Mouse (Mus musculus) granulocyte monocyte progenitor cell, adult 5-6 weeks (primary cell): ENCODE data around the gene Dscaml1. TPM values are rescaled to one million over a fixed set of nuclear protein-coding genes. Genes with fewer than 3 reads are reported as not detected.

Source experiments
- ATAC-seq: replicated peaks from 2 replicates; pipeline ENCODE4 v1.8.0; 2016; ENCODE audit warnings: mild to moderate bottlenecking, moderate TSS enrichment, inconsistent platforms; ENCODE audit not compliant: poor library complexity, severe bottlenecking
- total RNA-seq, 2 experiments: library from RNA; stranded (forward) in 1 of 2; stranded (reverse) in 1 of 2; fragments of 200-712, 200-1000 nt in 1 of 2; fragments of >200 nt in 1 of 2; fragmentation: Nextera tagmentation in 1 of 2; gene quantifications; 2 replicates each; pipeline ENCODE4 v1.2.3; 2014 to 2017

Dscaml1 gene
- total RNA-seq, 2 experiments from 2014 or later = not detected

- no peak for ATAC-seq
Observed at GRCm38 (mm10) chr9:45610336-45611060, 184.1 kb downstream of the Dscaml1 start.

GRCm38 (mm10) chr9:45614616-45615015, 188.2 kb downstream of the Dscaml1 start:
- no peak for ATAC-seq

GRCm38 (mm10) chr9:45617889-45618288, 191.5 kb downstream of the Dscaml1 start:
- ATAC-seq = no peak

GRCm38 (mm10) chr9:45618443-45618842, 192.0 kb downstream of the Dscaml1 start:
- no peak for ATAC-seq

GRCm38 (mm10) chr9:45620049-45620448, 193.6 kb downstream of the Dscaml1 start:
- no peak for ATAC-seq

- ATAC-seq = no peak
Observed at GRCm38 (mm10) chr9:45620920-45621319, 194.5 kb downstream of the Dscaml1 start.

- ATAC-seq = no peak
Observed at GRCm38 (mm10) chr9:45625889-45626446, 199.5 kb downstream of the Dscaml1 start.

- ATAC-seq = no peak
Observed at GRCm38 (mm10) chr9:45632520-45632919, 206.1 kb downstream of the Dscaml1 start.

GRCm38 (mm10) chr9:45633036-45633435, 206.6 kb downstream of the Dscaml1 start:
- no peak for ATAC-seq

- no peak for ATAC-seq
Observed at GRCm38 (mm10) chr9:45634978-45635377, 208.6 kb downstream of the Dscaml1 start.

GRCm38 (mm10) chr9:45637346-45637745, 210.9 kb downstream of the Dscaml1 start:
- ATAC-seq = no peak

GRCm38 (mm10) chr9:45638184-45638917, 211.9 kb downstream of the Dscaml1 start:
- no peak for ATAC-seq

GRCm38 (mm10) chr9:45644833-45645388, 218.5 kb downstream of the Dscaml1 start:
- ATAC-seq = peak; percentile 70

GRCm38 (mm10) chr9:45645526-45645925, 219.1 kb downstream of the Dscaml1 start:
- ATAC-seq = no peak

GRCm38 (mm10) chr9:45651078-45651809, 224.8 kb downstream of the Dscaml1 start:
- ATAC-seq = no peak

- no peak for ATAC-seq
Observed at GRCm38 (mm10) chr9:45651810-45652177, 225.4 kb downstream of the Dscaml1 start.

- ATAC-seq = no peak
Observed at GRCm38 (mm10) chr9:45657172-45658062, 231.0 kb downstream of the Dscaml1 start.

GRCm38 (mm10) chr9:45660191-45660590, 233.8 kb downstream of the Dscaml1 start:
- no peak for ATAC-seq

GRCm38 (mm10) chr9:45662471-45662870, 236.0 kb downstream of the Dscaml1 start:
- no peak for ATAC-seq
